Mouse (Mus musculus): ENCODE measurements around the gene Phyh. TPM values are rescaled to one million over a fixed set of nuclear protein-coding genes. Genes with fewer than 3 reads are reported as not detected.
"Not testable (repeated sequence)": the region's sequence is repeated elsewhere in the genome, so short reads cannot be mapped to it uniquely, and the experiment has no call there.

Gene Phyh
- total RNA-seq, 2 experiments from 2014 or later: 532 to 534 TPM

DNA sequence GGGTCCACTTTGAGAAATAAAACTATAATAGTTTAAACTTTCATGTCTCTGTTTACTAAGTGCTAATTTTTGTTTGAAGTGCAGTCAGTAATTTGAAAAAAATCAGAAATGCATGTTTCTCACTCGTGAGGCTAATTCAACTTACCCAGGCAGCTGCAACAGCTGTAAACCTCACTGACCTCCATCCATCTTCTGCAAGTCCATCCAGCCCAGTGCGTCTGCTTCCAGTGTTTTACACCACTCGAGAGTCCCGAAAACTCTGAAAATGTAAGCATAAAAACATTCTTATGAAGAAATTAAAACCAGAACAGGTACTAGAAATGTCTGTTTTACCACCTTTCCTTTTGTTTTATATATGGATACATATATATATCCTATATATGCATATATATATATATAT lies 8.3 kb upstream of the Phyh start:
- intact Hi-C loops (cut with DNase I): no loop called here
- DNase-seq: no peak

GRCm38 (mm10) chr2:4913949-4914348 lies 4.9 kb upstream of the Phyh start:
- intact Hi-C loops (cut with DNase I): no loop called here
- DNase-seq: no peak

GRCm38 (mm10) chr2:4916037-4916436 lies 2.8 kb upstream of the Phyh start:
- DNase-seq: no peak
- intact Hi-C loops (cut with DNase I): loop anchor here (5.0 kb wide), 2 partner anchors 96 to 111 kb away; partner anchors contain the start of gene Mcm10

DNA sequence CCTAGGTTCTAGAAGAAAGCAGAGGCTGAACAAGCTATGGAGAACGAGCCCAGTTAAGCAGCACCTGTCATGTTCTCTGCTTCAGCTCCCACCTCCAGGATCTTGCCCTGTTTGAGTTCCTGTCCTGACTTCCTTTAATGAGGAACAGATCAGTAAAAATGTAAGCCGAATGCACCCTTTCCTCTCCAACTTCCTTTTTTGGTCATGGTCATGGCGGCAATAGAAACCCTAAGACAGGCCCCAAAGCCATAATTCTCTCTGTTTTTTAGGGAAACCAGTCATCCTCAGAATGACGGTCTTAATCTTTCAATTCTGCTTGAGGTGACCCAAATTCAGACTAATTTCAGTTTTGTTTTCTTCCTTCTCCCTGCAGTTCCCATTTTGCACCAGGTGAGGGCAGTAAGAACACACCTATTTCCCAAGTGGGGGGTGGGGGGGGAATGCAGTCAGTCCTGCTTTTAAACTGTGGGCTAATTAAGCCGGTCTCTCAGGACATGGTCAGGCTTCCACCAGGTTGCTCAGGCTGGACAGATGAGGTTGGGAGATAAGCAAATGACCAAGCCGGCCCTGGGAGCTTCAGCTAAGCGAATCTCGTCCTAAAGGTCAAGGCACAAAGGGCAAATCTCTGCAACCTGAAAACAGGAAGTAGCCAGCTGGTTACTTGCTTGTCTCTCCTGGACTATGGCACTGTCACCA lies 1.3 kb upstream of the Phyh start:
- DNase-seq: peak; percentile 52 to 62
- intact Hi-C loops (cut with DNase I): loop anchor here (5.0 kb wide), 2 partner anchors 95 to 110 kb away; partner anchors contain the start of gene Mcm10

- intact Hi-C loops (cut with DNase I): no loop called here
- no peak for DNase-seq
Observed at GRCm38 (mm10) chr2:4921019-4921418, 2.2 kb downstream of the Phyh start.

DNA sequence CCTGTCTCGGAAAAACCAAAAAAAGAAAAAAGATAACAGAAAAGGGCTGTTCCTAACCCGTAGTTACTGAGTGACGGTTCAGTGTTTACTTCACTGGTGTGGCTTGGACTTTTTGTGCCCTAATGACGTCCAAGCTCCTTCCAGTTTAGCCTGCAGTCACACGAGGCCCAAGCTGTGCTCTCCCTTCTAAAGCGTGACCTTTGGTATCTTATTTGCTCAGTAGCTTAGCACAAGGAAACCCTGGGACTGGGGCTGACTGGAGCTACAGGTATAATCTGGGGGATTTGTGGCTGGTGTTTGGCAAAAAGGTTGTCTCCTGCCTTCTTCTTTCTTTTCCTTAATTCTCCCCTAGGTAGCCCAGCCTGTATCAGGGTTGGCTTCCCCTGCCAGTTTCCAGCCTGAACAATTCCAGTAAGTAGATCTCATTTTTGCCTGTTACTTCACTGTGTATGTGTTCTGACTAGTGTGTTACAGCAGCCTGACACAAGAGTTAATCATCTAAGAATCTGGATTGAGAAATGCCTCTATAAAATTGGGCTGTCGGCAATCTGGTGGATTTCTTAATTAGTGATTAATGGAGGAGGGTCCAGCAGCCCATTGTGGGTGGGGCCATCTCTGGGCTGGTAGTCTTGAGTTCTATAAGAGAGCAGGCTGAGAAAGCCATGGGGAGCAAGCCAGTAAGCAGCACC lies 3.8 kb downstream of the Phyh start:
- intact Hi-C loops (cut with DNase I): no loop called here
- DNase-seq: no peak

DNA sequence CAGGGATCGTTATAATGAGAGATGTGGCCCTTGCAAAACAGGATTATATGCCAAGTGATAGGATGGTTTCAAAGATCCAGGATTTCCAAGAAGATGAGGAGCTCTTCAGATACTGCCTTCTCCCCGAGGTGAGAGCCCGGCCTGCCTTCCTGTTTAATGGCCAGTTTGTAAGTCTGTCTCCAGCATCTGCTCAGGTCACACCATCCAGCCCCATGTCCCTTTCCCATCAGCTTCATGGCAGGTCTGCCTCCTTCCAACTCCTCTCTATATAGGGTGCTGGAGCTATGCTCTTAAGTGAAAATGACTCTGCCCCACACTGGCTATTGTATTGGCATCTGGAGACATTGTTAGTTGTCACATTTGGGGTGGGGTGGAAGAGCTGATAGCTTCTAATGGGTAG lies 8.6 kb downstream of the Phyh start:
- intact Hi-C loops (cut with DNase I): no loop called here

GRCm38 (mm10) chr2:4929230-4929629 lies 10.4 kb downstream of the Phyh start:
- DNase-seq: no peak
- intact Hi-C loops (cut with DNase I): no loop called here

More for the DNA sequence above, 8.6 kb downstream of the Phyh start:
- DNase-seq: no peak

DNA sequence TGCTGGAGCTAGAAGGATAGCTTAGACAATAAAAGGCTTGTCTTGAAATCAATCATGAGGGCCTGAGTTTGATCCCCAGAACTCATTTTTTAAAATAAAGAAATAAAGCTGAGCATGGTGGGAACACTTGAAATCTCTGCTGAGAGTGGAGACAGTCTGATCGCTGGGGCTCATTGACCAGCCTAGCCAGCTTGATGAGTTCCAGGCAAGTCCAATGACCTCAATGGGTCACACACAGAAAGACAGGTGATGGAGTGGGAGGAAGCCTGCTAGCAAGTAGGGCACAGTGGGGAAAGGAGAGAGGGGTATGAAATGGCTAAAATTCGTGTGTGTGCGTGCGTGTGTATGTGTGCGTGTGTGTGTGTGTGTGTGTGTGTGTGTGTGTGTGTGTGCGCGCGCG lies 15.7 kb downstream of the Phyh start:
- intact Hi-C loops (cut with DNase I): no loop called here
- DNase-seq: no peak

- intact Hi-C loops (cut with DNase I): no loop called here
- no peak for DNase-seq
Observed at GRCm38 (mm10) chr2:4937931-4938330, 19.1 kb downstream of the Phyh start.

DNA sequence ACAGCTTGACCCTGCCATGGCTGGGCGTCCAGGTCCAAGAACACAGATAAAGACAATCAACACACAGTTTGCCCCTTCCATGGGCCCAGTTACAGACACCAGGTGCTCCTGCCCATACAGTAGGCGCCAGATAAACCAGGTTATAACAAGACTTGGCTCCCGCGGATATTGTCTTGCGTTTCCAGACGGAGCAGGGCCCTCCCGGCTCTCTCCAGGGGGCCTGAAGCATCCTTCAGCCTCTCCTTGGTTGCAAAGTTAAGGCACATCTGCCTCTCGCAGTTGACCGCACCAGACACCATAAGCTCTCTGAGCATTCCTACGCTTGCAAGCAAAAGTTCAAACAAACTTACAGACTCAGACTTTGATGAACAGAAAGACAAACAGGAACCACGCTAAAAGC lies 22.0 kb downstream of the Phyh start:
- no peak for DNase-seq

GRCm38 (mm10) chr2:4949691-4950090 lies 30.9 kb downstream of the Phyh start:
- DNase-seq; intact Hi-C loops (cut with DNase I): not testable (repeated sequence)

More for the DNA sequence above, 22.0 kb downstream of the Phyh start:
- intact Hi-C loops (cut with DNase I): no loop called here

GRCm38 (mm10) chr2:4950986-4951385 lies 32.2 kb downstream of the Phyh start:
- DNase-seq: no peak
- intact Hi-C loops (cut with DNase I): no loop called here

GRCm38 (mm10) chr2:4954216-4954760 lies 35.5 kb downstream of the Phyh start:
- DNase-seq: no peak
- intact Hi-C loops (cut with DNase I): no loop called here

DNA sequence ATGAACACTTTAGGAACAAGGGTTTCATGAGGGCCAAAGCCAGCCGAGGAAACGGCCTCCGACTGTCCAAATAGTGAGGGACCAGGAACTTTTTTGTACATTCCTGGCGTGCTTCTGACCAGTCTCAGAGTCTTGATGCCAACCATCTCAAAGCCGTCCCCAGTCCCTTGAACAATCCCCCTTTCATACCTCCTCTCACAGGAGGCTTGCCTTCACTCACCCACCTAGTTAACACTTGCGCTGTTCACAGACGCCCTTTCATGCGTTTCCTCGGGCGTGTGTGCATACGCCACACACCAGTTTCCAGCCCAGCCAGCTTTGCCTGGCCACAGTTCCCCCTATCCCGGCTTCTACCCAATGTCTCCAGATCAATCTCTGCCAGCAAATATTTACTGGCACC lies 39.2 kb downstream of the Phyh start:
- intact Hi-C loops (cut with DNase I): no loop called here
- no peak for DNase-seq

DNA sequence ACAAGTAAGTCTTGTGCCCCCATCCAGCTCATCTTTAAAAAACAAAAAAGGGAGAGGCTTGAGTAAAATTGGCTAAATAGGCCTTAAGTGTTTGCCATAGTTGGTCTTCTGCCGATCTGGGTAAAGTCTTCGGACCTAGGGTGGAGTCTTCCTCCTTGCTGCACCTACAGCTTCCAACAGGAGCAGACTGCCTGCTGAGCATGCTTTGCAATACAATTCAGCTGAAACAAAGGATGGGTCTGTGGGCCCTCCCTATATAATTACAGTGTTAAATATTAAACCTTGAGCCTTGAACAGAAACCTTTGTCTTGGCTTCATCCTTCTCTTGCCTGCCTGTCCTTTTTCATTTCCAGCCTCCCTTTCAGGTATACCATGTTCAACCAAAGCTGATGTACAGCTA lies 49.0 kb downstream of the Phyh start:
- intact Hi-C loops (cut with DNase I): no loop called here
- DNase-seq: no peak

- DNase-seq: no peak
- intact Hi-C loops (cut with DNase I): no loop called here
Observed at GRCm38 (mm10) chr2:4969083-4969482, 50.3 kb downstream of the Phyh start.

DNA sequence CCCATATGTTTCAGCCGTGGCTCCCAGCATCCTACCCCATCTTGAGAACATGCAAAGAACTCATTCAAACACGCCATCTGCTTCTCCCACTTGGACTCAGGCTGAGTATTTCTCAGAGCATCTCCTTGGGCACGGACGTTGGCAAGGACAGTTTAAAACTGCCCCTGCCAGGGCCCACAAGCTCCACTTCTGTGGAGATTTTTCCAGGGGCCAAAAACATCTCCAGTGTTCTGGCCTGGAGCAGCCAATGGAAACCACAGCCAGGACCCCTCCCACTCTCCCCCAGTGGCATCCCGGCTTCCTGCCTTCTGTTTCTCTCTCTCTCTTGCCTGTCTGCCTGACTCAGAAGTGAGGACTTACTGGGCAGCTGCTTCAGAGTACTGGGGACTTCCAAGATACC lies 57.0 kb downstream of the Phyh start, which contains the start of gene Ucma:
Gene Ucma (plus strand): TSS at position 316 of the 400 bp plus-strand sequence.
- DNase-seq: no peak
- intact Hi-C loops (cut with DNase I): no loop called here

DNA sequence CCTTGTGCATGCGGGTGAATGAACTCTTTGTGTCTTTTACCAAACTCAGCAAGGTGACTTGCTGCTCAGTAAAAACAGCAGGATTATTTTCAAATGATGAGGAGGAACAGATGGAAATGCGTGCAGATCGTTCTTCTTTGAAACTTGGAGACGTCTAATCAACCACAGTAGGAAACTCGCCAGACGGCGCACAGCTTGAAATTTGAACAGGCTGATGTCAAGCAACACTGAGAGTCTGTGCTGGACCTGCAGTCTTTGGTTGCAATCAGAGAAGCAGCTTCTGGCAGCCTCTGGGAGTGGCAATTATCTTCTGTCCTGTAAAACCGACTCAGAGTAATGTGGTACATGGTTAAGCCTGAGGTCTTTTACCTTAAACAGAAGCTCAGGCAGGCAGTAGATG lies 59.3 kb downstream of the Phyh start:
- DNase-seq: peak in 1 of 2 experiments; percentile 5
- intact Hi-C loops (cut with DNase I): no loop called here

- DNase-seq: no peak
- intact Hi-C loops (cut with DNase I): no loop called here
Observed at GRCm38 (mm10) chr2:4983987-4984386, 65.2 kb downstream of the Phyh start.

DNA sequence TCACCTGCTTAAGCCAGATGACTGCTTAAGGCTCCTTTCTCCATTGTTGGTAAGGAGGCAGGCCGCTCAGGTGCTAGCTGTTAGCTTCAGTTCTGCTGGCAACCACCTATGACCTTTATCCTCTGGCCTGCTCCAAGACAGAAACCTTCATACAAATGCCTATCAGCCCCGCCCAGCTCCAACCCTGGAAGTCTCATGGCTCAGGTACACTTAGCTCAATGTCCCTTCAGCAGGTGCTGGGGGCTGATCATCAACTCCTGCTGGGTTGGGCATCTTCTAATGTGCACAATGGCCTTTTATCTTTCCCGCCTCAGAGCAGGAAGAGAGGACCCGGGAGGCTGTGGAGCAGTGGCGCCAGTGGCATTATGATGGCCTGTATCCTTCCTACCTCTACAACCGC lies 66.2 kb downstream of the Phyh start:
- DNase-seq: no peak
- intact Hi-C loops (cut with DNase I): no loop called here

DNA sequence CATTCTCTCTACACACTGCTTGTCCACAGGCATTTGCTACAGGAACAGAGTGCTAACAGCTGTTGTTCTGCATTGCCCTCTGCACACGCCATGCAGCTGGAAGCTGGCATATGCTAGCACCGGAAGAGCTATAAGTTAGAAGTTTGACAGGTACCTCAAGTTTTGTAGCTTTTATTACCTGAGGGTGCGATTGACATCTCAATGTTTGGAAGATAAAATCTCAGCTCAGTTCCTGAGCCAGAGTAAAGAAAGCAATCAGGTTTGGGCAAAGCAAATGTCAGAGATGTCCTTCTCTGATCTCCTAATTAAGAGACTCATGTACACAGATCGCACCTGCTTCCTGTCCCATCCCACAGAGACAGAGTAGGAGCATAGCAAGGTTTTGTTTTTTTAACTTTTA lies 68.0 kb downstream of the Phyh start:
- intact Hi-C loops (cut with DNase I): no loop called here
- DNase-seq: no peak

Data from heart, postnatal 14 days (tissue).